8 mouse cellular contexts compared by ENCODE assay signal in the genomic region with DNA sequence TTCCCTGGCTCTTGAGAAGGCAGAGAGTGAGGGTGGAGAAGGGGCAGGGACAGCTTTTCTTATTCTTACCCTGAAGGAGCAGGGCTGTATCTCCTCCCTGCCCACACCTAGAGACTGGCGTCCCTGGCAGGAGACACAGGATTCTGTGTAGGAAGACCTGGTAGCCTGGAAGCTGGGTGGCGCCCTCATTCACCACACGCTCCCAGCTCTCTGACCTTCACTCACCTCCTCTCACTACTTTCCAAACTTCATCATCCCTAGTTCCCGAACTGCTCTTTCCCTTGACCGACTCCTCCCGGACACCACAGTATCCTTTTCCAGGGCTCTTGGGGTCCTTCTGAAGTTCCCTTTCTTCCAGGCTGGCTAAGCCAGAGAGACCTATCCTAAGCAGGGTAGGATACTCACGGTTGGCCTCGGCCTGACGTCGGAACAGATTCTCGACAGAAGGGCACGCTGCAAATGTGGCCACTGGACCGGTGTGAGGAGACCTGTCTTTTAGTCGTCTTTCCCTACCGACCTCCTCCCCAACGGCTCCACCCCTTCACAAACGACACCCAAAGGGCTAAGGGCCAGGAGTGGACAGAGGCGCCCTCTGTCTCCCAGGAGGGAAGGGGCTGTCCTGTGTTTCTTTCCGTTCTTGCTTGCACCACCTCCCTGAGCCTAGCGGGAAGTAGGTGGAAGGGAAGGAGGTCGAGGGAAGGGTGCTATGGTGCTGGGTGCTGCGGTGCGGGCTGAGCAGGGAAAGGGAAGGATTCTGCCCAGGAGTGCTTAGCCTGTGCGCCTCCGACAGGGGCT. TPM values are rescaled to one million over a fixed set of nuclear protein-coding genes. Genes with fewer than 3 reads are reported as not detected.
DNase-seq lines count a peak whose midpoint lies in the region; ATAC-seq and TF ChIP-seq lines count a peak whose summit lies in the region.

A gene (minus strand): TSS at position 597 of the 795 bp plus-strand sequence.
A gene (plus strand): TSS at position 640 of the 795 bp plus-strand sequence.

- peak within 1 kb of the TSS; percentile 68 for H3K27ac ChIP-seq in intestine, embryonic 16.5 days (ENCODE audit: low read length)
- H3K27ac ChIP-seq in limb, embryonic 10.5 days, result peak within 1 kb of the TSS; percentile 53; the same call in 1 of the 2 replicates
- H3K27ac ChIP-seq in midbrain, embryonic 11.5 days (ENCODE audit: low read depth, low read length), result no peak within 1 kb of the TSS
- peak within 1 kb of the TSS; percentile 84 for H3K27ac ChIP-seq in stomach, postnatal 0 days (replicated peaks)

- peak within 1 kb of the TSS; percentile 46 for H3K4me3 ChIP-seq in intestine, embryonic 16.5 days (ENCODE audit: low read length)
- H3K4me3 ChIP-seq in limb, embryonic 10.5 days, result peak within 1 kb of the TSS; percentile 51
- peak within 1 kb of the TSS; percentile 23 for H3K4me3 ChIP-seq in midbrain, embryonic 11.5 days (ENCODE audit: low read depth, low read length)
- H3K4me3 ChIP-seq in stomach, postnatal 0 days (ENCODE audit: low read depth, low read length), result peak within 1 kb of the TSS; percentile 48

- TF ChIP-seq EP300 in stomach, postnatal 0 days (optimal IDR thresholded peaks at IDR 0.05), result no peak

- WGBS in intestine, embryonic 16.5 days, result 2% methylated on average over 25 of the region's 25 CpGs
- 3% methylated on average over 25 of the region's 25 CpGs for WGBS in limb, embryonic 10.5 days
- WGBS in midbrain, embryonic 11.5 days, result 2% methylated on average over 25 of the region's 25 CpGs
- 5% methylated on average over 25 of the region's 25 CpGs for WGBS in stomach, postnatal 0 days

- peak; percentile 75 for ATAC-seq in granulocyte monocyte progenitor cell, adult 5-6 weeks (replicated peaks; ENCODE audit: poor library complexity, severe bottlenecking)
- ATAC-seq in intestine, embryonic 16.5 days, result peak; percentile 81
- peak; percentile 31 for ATAC-seq in midbrain, embryonic 11.5 days (ENCODE audit: low FRiP score)
- peak; percentile 80 for ATAC-seq in stomach, postnatal 0 days (ENCODE audit: low FRiP score, low TSS enrichment)

- no peaks in the 10 kb centered on the region for H3K36me3 ChIP-seq in intestine, embryonic 16.5 days (ENCODE audit: control insufficient read depth, insufficient read depth, low read length)
- peaks cover 3% of the 10 kb centered on the region; the same call in 1 of the 2 replicates for H3K36me3 ChIP-seq in limb, embryonic 10.5 days
- H3K36me3 ChIP-seq in midbrain, embryonic 11.5 days (ENCODE audit: control insufficient read depth, insufficient read depth, low read length), result no peaks in the 10 kb centered on the region
- no peaks in the 10 kb centered on the region; the same call in 1 of the 2 replicates for H3K36me3 ChIP-seq in stomach, postnatal 0 days (ENCODE audit: control insufficient read depth, insufficient read depth, low read length)

- peak within 1 kb of the TSS; percentile 67 for H3K9ac ChIP-seq in intestine, embryonic 16.5 days (ENCODE audit: low read depth, low read length)
- H3K9ac ChIP-seq in midbrain, embryonic 11.5 days (ENCODE audit: low read length), result peak within 1 kb of the TSS; percentile 52; the same call in 1 of the 2 replicates
- H3K9ac ChIP-seq in stomach, postnatal 0 days (ENCODE audit: low read length), result peak within 1 kb of the TSS; percentile 61

- H3K9me3 ChIP-seq in intestine, embryonic 16.5 days (ENCODE audit: control insufficient read depth, low read length), result no peaks in the 10 kb centered on the region
- no peaks in the 10 kb centered on the region for H3K9me3 ChIP-seq in limb, embryonic 10.5 days (replicated peaks)
- no peaks in the 10 kb centered on the region for H3K9me3 ChIP-seq in midbrain, embryonic 11.5 days (ENCODE audit: control insufficient read depth, low read length)
- H3K9me3 ChIP-seq in stomach, postnatal 0 days (ENCODE audit: control insufficient read depth, low read length), result no peaks in the 10 kb centered on the region

- peaks cover 13% of the 10 kb centered on the region for H3K4me1 ChIP-seq in intestine, embryonic 16.5 days (ENCODE audit: control insufficient read depth, insufficient read depth, low read length)
- H3K4me1 ChIP-seq in limb, embryonic 10.5 days, result peaks cover 22% of the 10 kb centered on the region
- H3K4me1 ChIP-seq in midbrain, embryonic 11.5 days (ENCODE audit: control insufficient read depth, insufficient read depth, low read length), result no peaks in the 10 kb centered on the region; the same call in 1 of the 2 replicates
- H3K4me1 ChIP-seq in stomach, postnatal 0 days (replicated peaks; ENCODE audit: control insufficient read depth, insufficient read depth), result no peaks in the 10 kb centered on the region; the same call in 1 of the 2 replicates

- peak; percentile 72 for TF ChIP-seq CTCF in stomach, postnatal 0 days (IDR thresholded peaks at IDR 0.05; ENCODE audit: low read depth)

- peak; percentile 30 to 44 for DNase-seq in thymus, adult 18-20 months
- DNase-seq in thymus, postnatal 10 days (ENCODE audit: low spot score in 2 of 2), result no peak
- DNase-seq in embryo, embryonic 10.5 days (ENCODE audit: low spot score), result peak; percentile 47
- DNase-seq in limb, embryonic 10.5 days (ENCODE audit: low spot score), result peak; percentile 44
- DNase-seq in midbrain, embryonic 11.5 days (ENCODE audit: low spot score, missing footprints), result peak; percentile 94
- DNase-seq in stomach, postnatal 0 days (ENCODE audit: low spot score), result peak; percentile 79

- no peaks in the 10 kb centered on the region for H3K27me3 ChIP-seq in intestine, embryonic 16.5 days (replicated peaks; ENCODE audit: control insufficient read depth, insufficient read depth, low read length)
- H3K27me3 ChIP-seq in limb, embryonic 10.5 days (ENCODE audit: low read depth, poor library complexity, severe bottlenecking), result peaks cover 41% of the 10 kb centered on the region
- H3K27me3 ChIP-seq in midbrain, embryonic 11.5 days (ENCODE audit: control insufficient read depth, insufficient read depth, low read length), result peaks cover 9% of the 10 kb centered on the region
- H3K27me3 ChIP-seq in stomach, postnatal 0 days (ENCODE audit: control insufficient read depth, insufficient read depth, low read length), result no peaks in the 10 kb centered on the region

- H3K4me2 ChIP-seq in intestine, embryonic 16.5 days (ENCODE audit: low read depth, low read length), result peak within 1 kb of the TSS; percentile 92
- peak within 1 kb of the TSS; percentile 68 for H3K4me2 ChIP-seq in midbrain, embryonic 11.5 days
- peak within 1 kb of the TSS; percentile 88 for H3K4me2 ChIP-seq in stomach, postnatal 0 days (replicated peaks; ENCODE audit: low read depth)

RNA-seq across cellular contexts. Expression of the first gene that starts in this region (rescaled TPM):
- total RNA-seq in granulocyte monocyte progenitor cell, adult 5-6 weeks (2014; fragmentation: Nextera tagmentation), result 106 and 130 TPM in 2 replicates
- total RNA-seq in granulocyte monocyte progenitor cell, adult 5-6 weeks (2017), result 119 and 162 TPM in 2 replicates
- 142 and 192 TPM in 2 replicates for polyA plus RNA-seq in intestine, embryonic 16.5 days (2015; fragmentation: Nextera tagmentation; extraction: Ambion mirVana)
- polyA plus RNA-seq in limb, embryonic 10.5 days (2016; fragmentation: Nextera tagmentation; extraction: Ambion mirVana), result 4.6 and 5.3 TPM in 2 replicates
- polyA plus RNA-seq in midbrain, embryonic 11.5 days (2014; fragmentation: Nextera tagmentation; extraction: Ambion mirVana), result 6.9 and 8.0 TPM in 2 replicates
- 386 TPM in 2 replicates for polyA plus RNA-seq in stomach, postnatal 0 days (2015; fragmentation: Nextera tagmentation; extraction: Ambion mirVana)

RNA-seq across cellular contexts. Expression of the second gene that starts in this region (rescaled TPM):
- total RNA-seq in granulocyte monocyte progenitor cell, adult 5-6 weeks (2014; fragmentation: Nextera tagmentation), result 60.2 and 62.1 TPM in 2 replicates
- 73.2 and 77.0 TPM in 2 replicates for total RNA-seq in granulocyte monocyte progenitor cell, adult 5-6 weeks (2017)
- 38.5 and 40.8 TPM in 2 replicates for polyA plus RNA-seq in intestine, embryonic 16.5 days (2015; fragmentation: Nextera tagmentation; extraction: Ambion mirVana)
- 8.5 and 10.3 TPM in 2 replicates for polyA plus RNA-seq in limb, embryonic 10.5 days (2016; fragmentation: Nextera tagmentation; extraction: Ambion mirVana)
- polyA plus RNA-seq in midbrain, embryonic 11.5 days (2014; fragmentation: Nextera tagmentation; extraction: Ambion mirVana), result 11.6 and 14.1 TPM in 2 replicates
- polyA plus RNA-seq in stomach, postnatal 0 days (2015; fragmentation: Nextera tagmentation; extraction: Ambion mirVana), result 66.7 and 73.6 TPM in 2 replicates

Comparison
In these comparisons a context has a peak if more than half of its experiments do, and no peak if none do; other contexts are left out.
1. RNA of the first gene that starts in this region (polyA plus RNA-seq): 386 TPM in stomach, postnatal 0 days and 142 to 192 TPM in intestine, embryonic 16.5 days; 6.9 to 8.0 TPM in midbrain, embryonic 11.5 days and 4.6 to 5.3 TPM in limb, embryonic 10.5 days; every median in the first group is over 10 times any median in the second.
2. DNase-seq: peak in thymus, adult 18-20 months (2 of 2), embryo, embryonic 10.5 days (single experiment), limb, embryonic 10.5 days (single experiment), midbrain, embryonic 11.5 days (single experiment) and stomach, postnatal 0 days (single experiment); none in thymus, postnatal 10 days (0 of 2).
3. ATAC-seq: peak in every context shown above with its lines; median percentile 81 in intestine, embryonic 16.5 days; 80 in stomach, postnatal 0 days; 75 in granulocyte monocyte progenitor cell, adult 5-6 weeks; 31 in midbrain, embryonic 11.5 days.
4. Peak in every context shown above with its lines, with median percentiles within 50 percentile points of each other: H3K4me2 ChIP-seq, H3K4me3 ChIP-seq and H3K9ac ChIP-seq.